Mouse (Mus musculus): Measurements from ENCODE around the gene Gm13290. TPM values are rescaled to one million over a fixed set of nuclear protein-coding genes. Genes with fewer than 3 reads are reported as not detected.
"Not testable (repeated sequence)": the region's sequence is repeated elsewhere in the genome, so short reads cannot be mapped to it uniquely, and the experiment has no call there.

Gene Gm13290
- total RNA-seq, 2 experiments from 2014 or later, result not detected

DNA sequence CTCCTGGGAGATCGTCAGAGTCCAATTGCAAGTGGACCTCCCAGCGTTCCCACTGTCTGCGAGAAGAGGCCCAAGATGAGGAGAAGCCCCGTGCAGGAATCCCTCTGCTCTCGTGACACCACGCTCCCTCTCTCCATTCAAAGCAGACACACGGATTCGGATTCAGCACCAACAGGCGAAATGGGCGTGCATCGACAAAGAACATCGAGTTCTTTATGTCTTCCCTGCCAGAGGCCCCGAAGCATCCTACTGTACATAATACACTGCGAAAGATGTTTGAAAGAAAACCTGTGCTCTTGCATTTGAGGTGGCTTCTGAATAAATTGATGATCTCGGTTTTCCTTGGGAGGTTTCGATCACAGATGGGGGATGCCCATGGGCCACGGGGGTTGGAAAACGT, 6.7 kb downstream of the Gm13290 start:
- not testable (repeated sequence) for DNase-seq (ENCODE audit: low spot score in 2 of 2)

DNA sequence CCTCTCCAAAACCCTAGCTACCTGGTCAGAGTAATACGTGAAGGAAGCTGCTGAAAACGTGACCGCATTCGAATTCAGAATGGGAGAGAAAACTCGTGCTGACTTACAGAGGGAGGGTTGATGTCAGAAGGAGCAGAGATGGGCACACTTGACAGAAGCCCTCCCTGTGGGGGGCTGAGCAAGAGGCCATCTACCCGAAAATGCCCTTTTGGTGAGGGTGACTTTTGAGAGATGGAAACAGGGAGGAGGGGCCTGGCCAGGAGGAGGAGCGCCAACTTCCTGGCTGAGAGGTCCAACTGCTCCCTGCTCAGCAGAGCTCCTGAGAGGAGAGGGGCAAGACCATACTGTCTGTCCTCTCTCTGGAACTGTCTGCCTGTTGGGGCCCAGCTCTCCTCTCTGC, 8.2 kb downstream of the Gm13290 start, which contains the start of gene Ifnz:
TSS of gene Ifnz (plus strand) at position 301 of the 400 bp plus-strand sequence.
- DNase-seq (ENCODE audit: low spot score in 2 of 2), result not testable (repeated sequence)

DNA sequence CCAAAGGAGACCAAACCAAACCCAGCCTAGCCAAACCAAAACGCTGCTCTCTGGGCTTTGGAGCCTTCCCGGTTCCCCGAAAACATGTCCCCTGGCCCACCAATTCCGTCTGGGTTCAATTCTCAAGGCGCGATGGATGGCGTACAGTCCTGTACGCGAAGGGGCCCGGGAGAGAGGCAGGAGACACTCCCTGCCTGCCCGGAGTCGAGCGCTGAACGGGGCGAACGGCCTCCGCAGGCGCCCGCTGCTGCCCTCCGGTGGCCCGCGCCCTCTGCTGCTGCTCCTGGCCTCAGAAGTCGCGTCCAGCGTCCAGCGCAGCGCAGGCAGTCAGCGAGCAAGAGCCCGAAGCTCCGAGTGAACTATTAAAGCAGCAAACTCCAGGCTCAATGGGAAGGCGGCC, 8.7 kb downstream of the Gm13290 start:
- not testable (repeated sequence) for DNase-seq (ENCODE audit: low spot score in 2 of 2)

DNA sequence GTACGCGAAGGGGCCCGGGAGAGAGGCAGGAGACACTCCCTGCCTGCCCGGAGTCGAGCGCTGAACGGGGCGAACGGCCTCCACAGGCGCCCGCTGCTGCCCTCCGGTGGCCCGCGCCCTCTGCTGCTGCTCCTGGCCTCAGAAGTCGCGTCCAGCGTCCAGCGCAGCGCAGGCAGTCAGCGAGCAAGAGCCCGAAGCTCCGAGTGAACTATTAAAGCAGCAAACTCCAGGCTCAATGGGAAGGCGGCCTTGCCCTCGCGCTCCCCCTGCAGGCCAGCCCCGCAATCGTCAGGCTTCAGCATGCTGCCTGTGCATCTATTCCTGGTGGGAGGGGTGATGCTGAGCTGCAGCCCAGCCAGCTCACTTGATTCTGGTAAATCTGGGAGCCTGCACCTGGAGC, 11.8 kb downstream of the Gm13290 start, which contains the start of gene Gm13276:
TSS of gene Gm13276 (plus strand) at position 301 of the 400 bp plus-strand sequence.
- not testable (repeated sequence) for DNase-seq (ENCODE audit: low spot score in 2 of 2)

- peak; percentile 14 to 16 for DNase-seq (ENCODE audit: low spot score in 2 of 2)
Measured at GRCm38 (mm10) chr4:88788402-88788801, 14.8 kb downstream of the Gm13290 start, which contains the start of gene Gm13277. Gene Gm13277 (plus strand): TSS chr4:88788632.

DNA sequence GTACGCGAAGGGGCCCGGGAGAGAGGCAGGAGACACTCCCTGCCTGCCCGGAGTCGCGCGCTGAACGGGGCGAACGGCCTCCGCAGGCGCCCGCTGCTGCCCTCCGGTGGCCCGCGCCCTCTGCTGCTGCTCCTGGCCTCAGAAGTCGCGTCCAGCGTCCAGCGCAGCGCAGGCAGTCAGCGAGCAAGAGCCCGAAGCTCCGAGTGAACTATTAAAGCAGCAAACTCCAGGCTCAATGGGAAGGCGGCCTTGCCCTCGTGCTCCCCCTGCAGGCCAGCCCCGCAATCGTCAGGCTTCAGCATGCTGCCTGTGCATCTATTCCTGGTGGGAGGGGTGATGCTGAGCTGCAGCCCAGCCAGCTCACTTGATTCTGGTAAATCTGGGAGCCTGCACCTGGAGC, 17.6 kb downstream of the Gm13290 start, which contains the start of gene Gm13278:
TSS of gene Gm13278 (plus strand) at position 301 of the 400 bp plus-strand sequence.
- DNase-seq (ENCODE audit: low spot score in 2 of 2), result not testable (repeated sequence)

GRCm38 (mm10) chr4:88793936-88794675, 20.5 kb downstream of the Gm13290 start, which contains the start of gene Gm13275:
Gene Gm13275 (plus strand): TSS chr4:88794487.
- peak; percentile 34 to 37 for DNase-seq (ENCODE audit: low spot score in 2 of 2)

DNA sequence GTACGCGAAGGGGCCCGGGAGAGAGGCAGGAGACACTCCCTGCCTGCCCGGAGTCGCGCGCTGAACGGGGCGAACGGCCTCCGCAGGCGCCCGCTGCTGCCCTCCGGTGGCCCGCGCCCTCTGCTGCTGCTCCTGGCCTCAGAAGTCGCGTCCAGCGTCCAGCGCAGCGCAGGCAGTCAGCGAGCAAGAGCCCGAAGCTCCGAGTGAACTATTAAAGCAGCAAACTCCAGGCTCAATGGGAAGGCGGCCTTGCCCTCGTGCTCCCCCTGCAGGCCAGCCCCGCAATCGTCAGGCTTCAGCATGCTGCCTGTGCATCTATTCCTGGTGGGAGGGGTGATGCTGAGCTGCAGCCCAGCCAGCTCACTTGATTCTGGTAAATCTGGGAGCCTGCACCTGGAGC, 23.5 kb downstream of the Gm13290 start, which contains the start of gene Gm13279:
TSS of gene Gm13279 (plus strand) at position 301 of the 400 bp plus-strand sequence.
- DNase-seq (ENCODE audit: low spot score in 2 of 2), result not testable (repeated sequence)

DNA sequence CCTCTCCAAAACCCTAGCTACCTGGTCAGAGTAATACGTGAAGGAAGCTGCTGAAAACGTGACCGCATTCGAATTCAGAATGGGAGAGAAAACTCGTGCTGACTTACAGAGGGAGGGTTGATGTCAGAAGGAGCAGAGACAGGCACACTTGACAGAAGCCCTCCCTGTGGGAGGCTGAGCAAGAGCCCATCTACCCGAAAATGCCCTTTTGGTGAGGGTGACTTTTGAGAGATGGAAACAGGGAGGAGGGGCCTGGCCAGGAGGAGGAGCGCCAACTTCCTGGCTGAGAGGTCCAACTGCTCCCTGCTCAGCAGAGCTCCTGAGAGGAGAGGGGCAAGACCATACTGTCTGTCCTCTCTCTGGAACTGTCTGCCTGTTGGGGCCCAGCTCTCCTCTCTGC, 25.7 kb downstream of the Gm13290 start, which contains the start of gene Gm13285:
TSS of gene Gm13285 (plus strand) at position 301 of the 400 bp plus-strand sequence.
- DNase-seq (ENCODE audit: low spot score in 2 of 2), result not testable (repeated sequence)

DNA sequence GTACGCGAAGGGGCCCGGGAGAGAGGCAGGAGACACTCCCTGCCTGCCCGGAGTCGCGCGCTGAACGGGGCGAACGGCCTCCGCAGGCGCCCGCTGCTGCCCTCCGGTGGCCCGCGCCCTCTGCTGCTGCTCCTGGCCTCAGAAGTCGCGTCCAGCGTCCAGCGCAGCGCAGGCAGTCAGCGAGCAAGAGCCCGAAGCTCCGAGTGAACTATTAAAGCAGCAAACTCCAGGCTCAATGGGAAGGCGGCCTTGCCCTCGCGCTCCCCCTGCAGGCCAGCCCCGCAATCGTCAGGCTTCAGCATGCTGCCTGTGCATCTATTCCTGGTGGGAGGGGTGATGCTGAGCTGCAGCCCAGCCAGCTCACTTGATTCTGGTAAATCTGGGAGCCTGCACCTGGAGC, 29.3 kb downstream of the Gm13290 start, which contains the start of gene Gm13287:
TSS of gene Gm13287 (plus strand) at position 301 of the 400 bp plus-strand sequence.
- DNase-seq (ENCODE audit: low spot score in 2 of 2), result not testable (repeated sequence)

- DNase-seq (ENCODE audit: low spot score in 2 of 2), result not testable (repeated sequence)
Measured at GRCm38 (mm10) chr4:88805231-88805630, 31.6 kb downstream of the Gm13290 start, which contains the start of gene Gm13288. Gene Gm13288 (plus strand): TSS chr4:88805531.

DNA sequence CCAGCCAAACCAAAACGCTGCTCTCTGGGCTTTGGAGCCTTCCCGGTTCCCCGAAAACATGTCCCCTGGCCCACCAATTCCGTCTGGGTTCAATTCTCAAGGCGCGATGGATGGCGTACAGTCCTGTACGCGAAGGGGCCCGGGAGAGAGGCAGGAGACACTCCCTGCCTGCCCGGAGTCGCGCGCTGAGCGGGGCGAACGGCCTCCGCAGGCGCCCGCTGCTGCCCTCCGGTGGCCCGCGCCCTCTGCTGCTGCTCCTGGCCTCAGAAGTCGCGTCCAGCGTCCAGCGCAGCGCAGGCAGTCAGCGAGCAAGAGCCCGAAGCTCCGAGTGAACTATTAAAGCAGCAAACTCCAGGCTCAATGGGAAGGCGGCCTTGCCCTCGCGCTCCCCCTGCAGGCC, 32.1 kb downstream of the Gm13290 start:
- DNase-seq (ENCODE audit: low spot score in 2 of 2), result not testable (repeated sequence)

DNA sequence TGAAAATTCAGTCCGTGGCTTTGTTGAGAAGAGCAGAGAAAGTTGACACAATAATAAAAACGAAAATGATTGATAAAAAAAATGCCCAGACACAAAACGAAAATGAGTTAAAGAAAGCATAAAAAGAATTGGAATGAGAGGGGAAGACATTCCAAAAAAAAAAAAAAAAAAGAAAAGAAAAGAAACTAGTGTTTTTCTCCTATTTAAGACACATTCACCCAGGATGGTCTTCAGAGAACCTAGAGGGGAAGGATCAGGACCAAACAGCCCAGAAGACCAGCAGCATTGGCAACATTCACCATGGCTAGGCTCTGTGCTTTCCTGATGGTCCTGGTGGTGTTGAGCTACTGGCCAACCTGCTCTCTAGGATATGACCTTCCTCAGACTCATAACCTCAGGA, 42.3 kb downstream of the Gm13290 start, which contains the start of gene Ifna7:
TSS of gene Ifna7 (plus strand) at position 301 of the 400 bp plus-strand sequence.
- DNase-seq (ENCODE audit: low spot score in 2 of 2), result no peak

DNA sequence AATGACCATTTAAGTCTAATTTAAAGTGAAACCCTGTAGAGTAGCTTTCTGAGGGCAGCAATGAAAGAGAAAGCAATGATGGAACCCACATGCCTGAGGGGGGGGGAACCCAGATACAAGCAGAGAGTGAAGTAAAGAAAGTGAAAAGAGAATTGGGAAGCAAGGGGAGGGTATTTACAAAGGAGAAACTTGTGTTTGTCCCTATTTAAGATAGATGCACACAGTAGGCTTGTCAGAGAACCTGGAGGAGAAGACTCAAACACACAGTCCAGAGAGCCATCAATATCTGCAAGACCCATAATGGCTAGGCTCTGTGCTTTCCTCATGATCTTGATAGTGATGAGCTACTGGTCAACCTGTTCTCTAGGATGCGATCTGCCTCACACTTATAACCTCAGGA, 46.0 kb downstream of the Gm13290 start, which contains the start of gene Ifna11:
TSS of gene Ifna11 (plus strand) at position 301 of the 400 bp plus-strand sequence.
- DNase-seq (ENCODE audit: low spot score in 2 of 2), result no peak

GRCm38 (mm10) chr4:88822995-88823394, 49.4 kb downstream of the Gm13290 start:
- no peak for DNase-seq (ENCODE audit: low spot score in 2 of 2)

Other genes with a start within 250 kb of the Gm13290 start
- not detected for gene Ifna15, start 215.6 kb upstream of the Gm13290 start, total RNA-seq (2021)
- gene Ifna14, start 202.0 kb upstream of the Gm13290 start, total RNA-seq (2021), result not detected
- gene Ifna9, start 181.4 kb upstream of the Gm13290 start, total RNA-seq (2021), result not detected
- not detected for gene Ifna12, start 170.5 kb upstream of the Gm13290 start, total RNA-seq (2021)
- not detected for gene C87499, start 139.4 kb upstream of the Gm13290 start, total RNA-seq (2021)
- gene Ifna13, start 129.4 kb upstream of the Gm13290 start, total RNA-seq (2021), result not detected
- not detected for gene Ifna16, start 96.9 kb upstream of the Gm13290 start, total RNA-seq (2021)
- gene Ifna2, start 89.9 kb upstream of the Gm13290 start, total RNA-seq (2021), result not detected
- not detected for gene Ifnab, start 82.5 kb upstream of the Gm13290 start, total RNA-seq (2021)
- gene Gm26566, start 52.0 kb upstream of the Gm13290 start, total RNA-seq (2021), result under 1 TPM; 0.31 to 0.48 TPM
- 10 to 100 TPM; 85.2 to 88.5 TPM for gene Klhl9, start 51.4 kb upstream of the Gm13290 start, total RNA-seq (2021)
- not detected for gene Gm13271, start 19.0 kb upstream of the Gm13290 start, total RNA-seq (2021)
- gene Gm13283, start 13.7 kb upstream of the Gm13290 start, total RNA-seq (2021), result not detected
- not detected for gene Gm13289, start 3.1 kb downstream of the Gm13290 start, total RNA-seq (2021)
- gene Gm13272, start 6.0 kb downstream of the Gm13290 start, total RNA-seq (2021), result not detected
- gene Ifnz, start 8.3 kb downstream of the Gm13290 start, total RNA-seq (2021), result not detected
- gene Gm13276, start 11.9 kb downstream of the Gm13290 start, total RNA-seq (2021), result not detected
- not detected for gene Gm13277, start 14.8 kb downstream of the Gm13290 start, total RNA-seq (2021)
- gene Gm13278, start 17.7 kb downstream of the Gm13290 start, total RNA-seq (2021), result not detected
- not detected for gene Gm13275, start 20.7 kb downstream of the Gm13290 start, total RNA-seq (2021)
- not detected for gene Gm13279, start 23.6 kb downstream of the Gm13290 start, total RNA-seq (2021)
- gene Gm13285, start 25.8 kb downstream of the Gm13290 start, total RNA-seq (2021), result under 1 TPM in 1 of 2 experiments, not detected in 1; 0.50 TPM
- not detected for gene Gm13287, start 29.4 kb downstream of the Gm13290 start, total RNA-seq (2021)
- gene Gm13288, start 31.7 kb downstream of the Gm13290 start, total RNA-seq (2021), result not detected
- not detected for gene Ifna7, start 42.4 kb downstream of the Gm13290 start, total RNA-seq (2021)
- not detected for gene Ifna11, start 46.1 kb downstream of the Gm13290 start, total RNA-seq (2021)
- not detected for gene Ifna6, start 53.6 kb downstream of the Gm13290 start, total RNA-seq (2021)
- gene Ifna5, start 61.7 kb downstream of the Gm13290 start, total RNA-seq (2021), result not detected
- not detected for gene Ifna4, start 68.0 kb downstream of the Gm13290 start, total RNA-seq (2021)
- not detected for gene Ifna1, start 76.3 kb downstream of the Gm13290 start, total RNA-seq (2021)
- gene Ifne, start 106.4 kb downstream of the Gm13290 start, total RNA-seq (2021), result not detected